Mouse (Mus musculus): ENCODE results near the gene Gm49355.

DNA sequence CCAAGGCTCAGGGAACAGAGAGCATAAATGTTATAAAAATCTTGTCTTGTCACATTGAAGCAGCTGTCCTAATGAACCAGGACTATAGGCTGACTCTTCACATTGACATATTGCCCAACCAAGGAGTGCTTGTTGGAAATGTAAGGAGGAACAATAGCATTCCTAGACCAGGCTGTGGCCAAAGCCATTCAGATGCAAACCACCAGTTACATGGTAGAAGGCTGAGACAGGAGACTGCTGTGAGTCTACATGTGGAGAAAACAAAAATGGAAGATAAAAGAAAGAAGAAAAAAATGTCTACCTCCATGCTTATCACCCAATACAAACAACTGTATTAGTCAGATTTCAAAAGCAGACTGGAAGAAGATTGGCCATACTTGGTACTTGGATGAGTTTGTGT lies 15.4 kb downstream of the Gm49355 start:
- TF ChIP-seq MYOD1 (IDR thresholded peaks at IDR 0.05; ENCODE audit: control insufficient read depth in 1 of 3, insufficient read length in 2 of 3, low read depth in 2 of 3) (no peak), POLR2A (IDR thresholded peaks at IDR 0.05; ENCODE audit: insufficient read length, low read depth) (no peak), CEBPB (IDR thresholded peaks at IDR 0.05; ENCODE audit: insufficient read depth, poor library complexity, severe bottlenecking) (no peak), TCF3 (IDR thresholded peaks at IDR 0.05; ENCODE audit: insufficient read length, low read depth) (no peak), E2F4 (IDR thresholded peaks at IDR 0.05; ENCODE audit: insufficient read depth) (no peak)
